Mouse (Mus musculus) sigmoid colon, adult 10 weeks (tissue): Measurements from ENCODE around the gene Olfr1277. TPM values are rescaled to one million over a fixed set of nuclear protein-coding genes. Genes with fewer than 3 reads are reported as not detected.

ENCODE experiments used
- polyA plus RNA-seq: library from polyadenylated mRNA; stranded (reverse); fragments of 350-450 nt; fragmentation: Illumina TruSeq; extraction: RNeasy Lipid Tissue Mini Kit (QIAGEN cat#74804); gene quantifications from one replicate; pipeline ENCODE4 v1.2.3, GENCODE M21; 2014; ENCODE audit warnings: low read depth, low replicate concordance

The Olfr1277 gene
- polyA plus RNA-seq: not detected

DNA sequence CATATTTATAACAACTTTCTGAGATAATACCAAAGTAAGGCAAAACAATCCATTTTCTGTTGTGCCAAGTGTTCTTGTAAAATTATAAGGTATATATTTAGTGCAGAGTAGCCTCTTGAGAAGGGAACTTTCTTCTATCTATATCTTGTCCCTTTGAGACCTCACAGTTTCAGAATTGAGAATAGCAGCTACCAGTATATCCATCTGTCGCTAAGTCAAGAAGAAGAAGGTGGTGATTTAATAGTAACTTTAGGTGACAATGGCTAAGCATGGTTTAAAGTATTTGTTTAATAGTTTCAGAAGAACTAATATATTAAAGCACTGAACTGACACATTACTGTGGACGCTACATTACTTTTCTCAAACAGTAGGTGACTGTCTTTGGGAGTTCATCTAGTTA, at the start of gene Olfr1277:
Gene Olfr1277, minus strand, starts transcription at position 101 of the 400 bp plus-strand sequence.

GRCm38 (mm10) chr2:111313717-111314116, 39.8 kb upstream of the Olfr1277 start, which contains the start of gene Olfr1280:
TSS of gene Olfr1280 (plus strand) at chr2:111314017.

DNA sequence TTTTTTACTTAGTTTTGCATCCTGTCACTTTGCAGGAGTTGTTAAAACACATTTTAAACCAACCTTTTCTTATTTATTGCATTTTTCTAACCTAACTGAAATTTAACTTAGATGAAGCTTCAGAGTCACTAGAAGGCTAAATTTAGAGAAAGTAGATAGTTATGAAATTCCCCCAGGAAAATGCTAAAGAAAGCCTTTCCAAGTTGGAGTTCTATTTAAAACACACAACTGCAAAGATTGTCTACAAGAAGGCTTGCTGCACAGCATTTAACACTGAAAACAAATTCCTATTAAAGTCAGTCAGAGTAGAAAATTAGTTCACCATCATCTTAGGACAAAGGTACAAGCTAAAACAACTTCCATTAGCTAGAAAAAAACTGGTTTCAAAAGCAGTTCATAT, 26.5 kb upstream of the Olfr1277 start, which contains the start of gene Olfr1279:
Gene Olfr1279, plus strand, starts transcription at position 262 of the 400 bp plus-strand sequence.

DNA sequence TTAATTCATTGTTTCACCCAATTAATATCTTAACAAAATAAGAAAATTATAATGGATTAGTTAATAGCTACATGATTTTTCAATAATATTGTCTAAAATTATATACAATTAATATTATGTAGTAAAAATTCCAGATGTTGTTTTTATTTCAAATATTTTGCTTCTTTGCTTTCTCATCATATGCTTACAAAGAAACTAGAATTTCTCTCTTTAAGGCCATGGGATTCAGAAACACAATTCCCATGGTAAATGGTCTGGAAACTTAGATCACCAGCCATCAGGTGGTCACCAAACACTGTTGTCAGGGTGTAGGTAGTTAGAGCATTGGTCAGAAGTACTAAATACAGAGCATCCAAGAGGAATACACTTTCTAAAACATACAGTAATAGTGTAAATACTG, 15.9 kb upstream of the Olfr1277 start, which contains the start of gene Olfr1278:
Gene Olfr1278, plus strand, starts transcription at position 301 of the 400 bp plus-strand sequence.

DNA sequence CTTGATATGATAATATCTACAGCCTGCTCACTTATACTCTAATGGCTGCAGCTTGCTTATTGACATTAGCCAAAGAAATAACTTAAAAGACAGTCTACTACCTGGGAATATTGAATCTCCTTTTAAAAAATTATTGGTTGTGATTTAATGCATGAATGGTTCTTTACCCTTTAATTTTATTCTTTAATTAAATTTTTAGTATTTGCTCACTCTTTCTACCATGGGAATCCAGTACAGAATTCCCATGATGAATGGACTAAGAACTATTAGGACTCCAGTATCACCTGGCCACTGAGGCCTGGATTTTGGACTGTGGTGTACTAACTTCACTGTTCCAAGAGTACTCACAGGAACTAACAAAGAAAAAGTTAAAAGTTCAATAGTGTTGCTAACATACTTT, 19.7 kb downstream of the Olfr1277 start, which contains the start of gene Olfr1276:
Gene Olfr1276, plus strand, starts transcription at position 301 of the 400 bp plus-strand sequence.

GRCm38 (mm10) chr2:111235186-111235585, 38.7 kb downstream of the Olfr1277 start, which contains the start of gene Olfr1275:
TSS of gene Olfr1275 (minus strand) at chr2:111235286.

GRCm38 (mm10) chr2:111229502-111229901, 44.4 kb downstream of the Olfr1277 start, which contains the start of gene 4930430A15Rik:
TSS of gene 4930430A15Rik (minus strand) at chr2:111229602.

Other genes with a start within 250 kb of the Olfr1277 start
- gene Gm13941, start 168.1 kb downstream of the Olfr1277 start, polyA plus RNA-seq: not detected
- gene Gm15130, start 121.2 kb downstream of the Olfr1277 start, polyA plus RNA-seq: not detected
- not detected for gene 4930430A15Rik, start 44.5 kb downstream of the Olfr1277 start, polyA plus RNA-seq
- gene Olfr1275, start 38.8 kb downstream of the Olfr1277 start, polyA plus RNA-seq: not detected
- gene Olfr1276, start 19.6 kb downstream of the Olfr1277 start, polyA plus RNA-seq: not detected
- gene Olfr1278, start 16.0 kb upstream of the Olfr1277 start, polyA plus RNA-seq: not detected
- not detected for gene Olfr1279, start 26.5 kb upstream of the Olfr1277 start, polyA plus RNA-seq
- not detected for gene Olfr1280, start 39.9 kb upstream of the Olfr1277 start, polyA plus RNA-seq
- gene Olfr1281, start 52.4 kb upstream of the Olfr1277 start, polyA plus RNA-seq: not detected
- gene Olfr1282, start 62.0 kb upstream of the Olfr1277 start, polyA plus RNA-seq: not detected
- gene Olfr1283, start 92.7 kb upstream of the Olfr1277 start, polyA plus RNA-seq: not detected
- gene Olfr1284, start 101.4 kb upstream of the Olfr1277 start, polyA plus RNA-seq: not detected
- gene Olfr1286, start 149.0 kb upstream of the Olfr1277 start, polyA plus RNA-seq: not detected
- not detected for gene Olfr1287, start 175.0 kb upstream of the Olfr1277 start, polyA plus RNA-seq
- not detected for gene Olfr1288, start 200.0 kb upstream of the Olfr1277 start, polyA plus RNA-seq
- not detected for gene Olfr1289, start 206.7 kb upstream of the Olfr1277 start, polyA plus RNA-seq
- gene Olfr1290, start 219.7 kb upstream of the Olfr1277 start, polyA plus RNA-seq: not detected
- not detected for gene Olfr1291-ps1, start 223.1 kb upstream of the Olfr1277 start, polyA plus RNA-seq